Mouse (Mus musculus) right cerebral cortex, postnatal 36 days (tissue): ENCODE data around the gene Maz.

ENCODE experiments used
- DNase-seq, 2 experiments: peaks; one replicate each; pipeline ENCODE4 v3.0.0; 2022; ENCODE audit warnings: low spot score in 2 of 2, mixed read lengths in 1 of 2

The Maz gene

GRCm38 (mm10) chr7:127021563-127022527 lies 5.0 kb downstream of the Maz start:
- DNase-seq, result no peak

- peak; percentile 73 to 76 for DNase-seq
Measured at GRCm38 (mm10) chr7:127020901-127021562, 5.8 kb downstream of the Maz start, which contains the start of the genes Gm42742 and Prrt2. Gene Gm42742, minus strand, starts transcription at chr7:127021097. Gene Prrt2, minus strand, starts transcription at chr7:127021211.

GRCm38 (mm10) chr7:127020491-127020890 lies 6.3 kb downstream of the Maz start:
- DNase-seq, result no peak

GRCm38 (mm10) chr7:127020031-127020430 lies 6.8 kb downstream of the Maz start:
- no peak for DNase-seq

GRCm38 (mm10) chr7:127019306-127019960 lies 7.4 kb downstream of the Maz start:
- DNase-seq, result no peak

- no peak for DNase-seq
Measured at GRCm38 (mm10) chr7:127018416-127019305, 8.2 kb downstream of the Maz start.

- no peak for DNase-seq
Measured at GRCm38 (mm10) chr7:127017950-127018345, 8.9 kb downstream of the Maz start.

GRCm38 (mm10) chr7:127016971-127017949 lies 9.6 kb downstream of the Maz start, which contains the start of gene Pagr1a:
Gene Pagr1a, minus strand, starts transcription at chr7:127017352.
- peak; percentile 95 to 96 for DNase-seq

- peak in 1 of 2 experiments; percentile 45 for DNase-seq
Measured at GRCm38 (mm10) chr7:127016486-127016938, 10.3 kb downstream of the Maz start.

- no peak for DNase-seq
Measured at GRCm38 (mm10) chr7:127016481-127016485, 10.6 kb downstream of the Maz start, which contains the start of gene Pagr1b. Gene Pagr1b, minus strand, starts transcription at chr7:127016484.

GRCm38 (mm10) chr7:127016081-127016480 lies 10.8 kb downstream of the Maz start:
- no peak for DNase-seq

GRCm38 (mm10) chr7:127014993-127015392 lies 11.8 kb downstream of the Maz start:
- no peak for DNase-seq

GRCm38 (mm10) chr7:127014320-127014719 lies 12.5 kb downstream of the Maz start, which contains the start of gene Mvp:
Gene Mvp, minus strand, starts transcription at chr7:127014621.
- no peak for DNase-seq

- DNase-seq, result no peak
Measured at GRCm38 (mm10) chr7:127013385-127013784, 13.5 kb downstream of the Maz start.

GRCm38 (mm10) chr7:127012845-127013244 lies 14.0 kb downstream of the Maz start:
- DNase-seq, result no peak

GRCm38 (mm10) chr7:127012374-127012773 lies 14.5 kb downstream of the Maz start:
- DNase-seq, result no peak

GRCm38 (mm10) chr7:127011717-127012116 lies 15.1 kb downstream of the Maz start:
- no peak for DNase-seq

- DNase-seq, result no peak
Measured at GRCm38 (mm10) chr7:127011051-127011450, 15.8 kb downstream of the Maz start.

- no peak for DNase-seq
Measured at GRCm38 (mm10) chr7:127009307-127010085, 17.3 kb downstream of the Maz start.
